Mouse (Mus musculus) heart, adult 2 months (tissue): ENCODE data around the gene Plpp7.

Source experiments
- CTCF ChIP-seq: fragments of 200-600 bp; IDR thresholded peaks from 2 replicates; pipeline ENCODE4 v1.8.1; 2022; ENCODE audit warnings: antibody characterized with exemption, mild to moderate bottlenecking, moderate library complexity
- EP300 ChIP-seq: fragments of 200-500 bp; IDR thresholded peaks from 2 replicates; pipeline ENCODE4 v1.6.1; 2011; ENCODE audit warnings: low read depth, low read length, control low read depth; ENCODE audit not compliant: insufficient read depth
- POLR2A ChIP-seq: fragments of 200-500 bp; IDR thresholded peaks from 2 replicates; pipeline ENCODE4 v1.6.1; 2011; ENCODE audit warnings: mild to moderate bottlenecking, low read depth, low read length, control low read depth; ENCODE audit not compliant: insufficient read depth

DNA sequence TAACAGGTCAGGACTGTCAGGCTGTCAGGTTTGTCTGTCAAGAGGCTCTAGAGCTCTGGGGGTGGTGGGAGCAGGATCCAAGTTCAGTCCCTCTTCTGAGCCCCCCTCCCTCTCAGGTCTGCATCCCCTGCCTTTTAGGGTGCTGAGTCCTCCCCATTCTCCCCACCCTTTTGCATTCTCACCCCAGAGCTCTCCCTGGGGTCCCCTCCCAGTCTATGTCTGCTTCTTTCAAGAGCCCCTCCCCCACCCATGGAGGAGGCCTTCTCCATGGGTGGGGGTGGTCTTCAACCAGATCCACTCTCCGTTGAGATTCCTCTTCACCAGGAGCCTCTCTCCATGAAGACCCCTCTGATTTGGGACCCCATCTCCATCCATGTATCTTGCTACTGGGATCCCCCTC lies 54.8 kb downstream of the Plpp7 start:
- TF ChIP-seq POLR2A (no peak), CTCF (no peak), EP300 (no peak)
